Mouse (Mus musculus): Measurements from ENCODE around the gene Pgap1. TPM values are rescaled to one million over a fixed set of nuclear protein-coding genes. Genes with fewer than 3 reads are reported as not detected.

Gene Pgap1
- polyA plus RNA-seq, 1 experiment = 30.1 TPM

DNA sequence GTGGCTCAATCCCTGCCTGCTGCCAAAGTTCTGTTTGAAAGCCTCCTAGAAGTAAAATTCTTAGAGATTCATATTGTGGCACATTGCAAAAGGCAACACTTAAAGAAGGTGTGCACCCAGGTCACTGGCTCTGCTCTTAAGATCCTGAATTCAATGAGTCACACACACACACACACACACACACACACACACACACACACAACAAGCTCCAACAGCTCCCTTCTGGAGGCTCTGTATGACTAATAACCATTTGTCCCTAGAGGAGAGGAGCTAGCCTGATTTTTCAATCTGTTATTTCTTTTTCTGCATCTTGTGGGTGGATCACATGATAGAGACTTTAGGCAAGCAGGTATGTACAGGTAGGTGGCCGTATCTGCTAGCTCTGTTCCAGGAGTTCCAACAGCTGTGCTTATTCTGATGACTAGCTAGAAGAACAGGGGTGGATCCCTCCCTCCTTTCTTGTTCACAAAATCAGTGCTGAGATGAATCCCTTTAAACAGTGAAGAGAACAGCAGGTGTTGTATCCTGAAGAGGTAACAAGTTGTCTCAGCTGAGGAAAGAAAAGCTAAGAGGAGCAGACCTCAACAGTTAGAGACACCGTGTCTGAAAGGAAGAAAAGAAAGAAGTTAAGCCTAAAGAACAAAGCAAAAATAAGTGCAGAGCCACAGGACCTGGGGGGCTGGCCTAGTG is 27.2 kb upstream of the Pgap1 start:
- Histone ChIP-seq H3K27ac (ENCODE audit: insufficient read depth, low read depth, low read length) (peak overlapping the region; percentile 59), H3K4me1 (ENCODE audit: control insufficient read depth, insufficient read depth, low read length) (peaks cover 27% of the 10 kb centered on the region), H3K4me3 (ENCODE audit: insufficient read depth, low read length) (no peak overlapping the region)
- no peak for TF ChIP-seq POLR2A (IDR thresholded peaks at IDR 0.05; ENCODE audit: borderline replicate concordance, low read depth, low read length)
- no peak for TF ChIP-seq CTCF (IDR thresholded peaks at IDR 0.05; ENCODE audit: low read depth, low read length)

- Histone ChIP-seq H3K4me3 (ENCODE audit: insufficient read depth, low read length) (no peak overlapping the region), H3K27ac (ENCODE audit: insufficient read depth, low read depth, low read length) (no peak overlapping the region), H3K4me1 (ENCODE audit: control insufficient read depth, insufficient read depth, low read length) (no peaks in the 10 kb centered on the region)
- TF ChIP-seq CTCF (IDR thresholded peaks at IDR 0.05; ENCODE audit: low read depth, low read length) = no peak
- TF ChIP-seq POLR2A (IDR thresholded peaks at IDR 0.05; ENCODE audit: borderline replicate concordance, low read depth, low read length) = no peak
These were observed 21.1 kb upstream of the Pgap1 start for GRCm38 (mm10) chr1:54578358-54579184.

DNA sequence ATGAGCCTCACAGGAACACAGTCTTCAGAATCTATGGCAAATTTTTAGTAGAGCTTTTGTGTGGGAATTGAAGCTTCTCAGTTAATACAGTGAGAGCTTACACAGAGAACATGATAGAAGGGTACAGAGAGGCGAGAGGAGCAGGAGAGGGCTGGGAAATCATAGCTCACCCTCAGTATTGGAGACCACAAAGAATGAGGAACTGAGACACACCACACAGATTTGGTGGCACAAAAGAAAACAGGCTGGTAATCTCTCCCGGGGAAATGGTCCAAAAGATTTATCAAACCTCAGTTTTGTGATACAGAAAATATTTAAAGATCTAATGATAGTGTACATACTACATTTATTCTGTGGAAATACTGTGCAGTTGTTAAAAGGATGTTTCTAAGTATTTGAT is 11.6 kb upstream of the Pgap1 start:
- H3K27ac ChIP-seq (ENCODE audit: insufficient read depth, low read depth, low read length) = peak overlapping the region; percentile 53
- no peak overlapping the region for H3K4me3 ChIP-seq (ENCODE audit: insufficient read depth, low read length)
- TF ChIP-seq CTCF (IDR thresholded peaks at IDR 0.05; ENCODE audit: low read depth, low read length) (no peak), POLR2A (IDR thresholded peaks at IDR 0.05; ENCODE audit: borderline replicate concordance, low read depth, low read length) (no peak)
- peaks cover 6% of the 10 kb centered on the region for H3K4me1 ChIP-seq (ENCODE audit: control insufficient read depth, insufficient read depth, low read length)

GRCm38 (mm10) chr1:54563923-54564322 is 6.4 kb upstream of the Pgap1 start:
- no peak overlapping the region for H3K4me3 ChIP-seq (ENCODE audit: insufficient read depth, low read length)
- TF ChIP-seq CTCF (IDR thresholded peaks at IDR 0.05; ENCODE audit: low read depth, low read length) = no peak
- no peak for TF ChIP-seq POLR2A (IDR thresholded peaks at IDR 0.05; ENCODE audit: borderline replicate concordance, low read depth, low read length)
- peaks cover 17% of the 10 kb centered on the region for H3K4me1 ChIP-seq (ENCODE audit: control insufficient read depth, insufficient read depth, low read length)
- peak overlapping the region; percentile 99 for H3K27ac ChIP-seq (ENCODE audit: insufficient read depth, low read depth, low read length)

DNA sequence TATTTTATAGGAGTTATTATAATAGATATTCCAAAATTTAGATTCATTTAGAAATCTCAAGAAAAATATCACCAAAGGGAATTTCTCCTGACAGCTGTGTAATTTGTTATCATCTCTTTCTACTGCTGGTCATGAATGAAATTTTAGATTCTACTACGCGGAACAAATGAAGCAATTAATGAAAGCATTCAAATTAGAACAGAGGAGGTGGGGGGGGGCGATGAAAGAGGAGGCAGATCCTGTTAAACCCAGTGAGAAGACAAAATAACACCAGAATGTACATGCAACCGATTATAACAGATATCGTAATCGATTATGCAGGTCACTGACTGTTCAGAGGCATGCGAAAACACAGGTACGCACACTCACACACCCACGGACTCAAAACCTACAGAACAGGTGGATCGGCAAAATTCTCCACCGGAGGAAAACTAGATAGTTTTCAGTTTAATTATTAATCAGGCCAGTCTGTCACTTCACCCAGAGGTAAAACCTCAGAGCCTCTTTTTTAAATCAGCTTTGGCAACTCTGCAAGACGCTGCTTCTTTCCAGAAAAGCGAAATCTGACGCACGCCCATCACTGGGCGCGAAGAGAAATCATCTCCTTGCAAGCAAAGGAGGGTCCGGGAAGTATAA is 780 bp downstream of the Pgap1 start:
- peak overlapping the region; percentile 70 for H3K27ac ChIP-seq (ENCODE audit: insufficient read depth, low read depth, low read length)
- peak overlapping the region; percentile 73 for H3K4me3 ChIP-seq (ENCODE audit: insufficient read depth, low read length)
- no peak for TF ChIP-seq POLR2A (IDR thresholded peaks at IDR 0.05; ENCODE audit: borderline replicate concordance, low read depth, low read length)
- TF ChIP-seq CTCF (IDR thresholded peaks at IDR 0.05; ENCODE audit: low read depth, low read length) = no peak
- H3K4me1 ChIP-seq (ENCODE audit: control insufficient read depth, insufficient read depth, low read length) = peaks cover 9% of the 10 kb centered on the region; the same call in 1 of the 2 replicates

- Histone ChIP-seq H3K4me1 (ENCODE audit: control insufficient read depth, insufficient read depth, low read length) (peaks cover 9% of the 10 kb centered on the region; the same call in 1 of the 2 replicates), H3K4me3 (ENCODE audit: insufficient read depth, low read length) (peak overlapping the region; percentile 21), H3K27ac (ENCODE audit: insufficient read depth, low read depth, low read length) (no peak overlapping the region)
- TF ChIP-seq POLR2A (IDR thresholded peaks at IDR 0.05; ENCODE audit: borderline replicate concordance, low read depth, low read length) = no peak
- peak; percentile 9; the same call in 1 of the 2 replicates for TF ChIP-seq CTCF (IDR thresholded peaks at IDR 0.05; ENCODE audit: low read depth, low read length)
These were observed 1.9 kb downstream of the Pgap1 start for GRCm38 (mm10) chr1:54555364-54556140.

- Histone ChIP-seq H3K27ac (ENCODE audit: insufficient read depth, low read depth, low read length) (no peak overlapping the region), H3K4me1 (ENCODE audit: control insufficient read depth, insufficient read depth, low read length) (peaks cover 6% of the 10 kb centered on the region; the same call in 1 of the 2 replicates), H3K4me3 (ENCODE audit: insufficient read depth, low read length) (no peak overlapping the region)
- TF ChIP-seq POLR2A (IDR thresholded peaks at IDR 0.05; ENCODE audit: borderline replicate concordance, low read depth, low read length) (no peak), CTCF (IDR thresholded peaks at IDR 0.05; ENCODE audit: low read depth, low read length) (no peak)
These were observed 4.9 kb downstream of the Pgap1 start for GRCm38 (mm10) chr1:54552621-54553020.

GRCm38 (mm10) chr1:54545200-54545599 is 12.3 kb downstream of the Pgap1 start:
- H3K27ac ChIP-seq (ENCODE audit: insufficient read depth, low read depth, low read length) = no peak overlapping the region
- H3K4me1 ChIP-seq (ENCODE audit: control insufficient read depth, insufficient read depth, low read length) = no peaks in the 10 kb centered on the region
- no peak overlapping the region for H3K4me3 ChIP-seq (ENCODE audit: insufficient read depth, low read length)
- no peak for TF ChIP-seq POLR2A (IDR thresholded peaks at IDR 0.05; ENCODE audit: borderline replicate concordance, low read depth, low read length)
- no peak for TF ChIP-seq CTCF (IDR thresholded peaks at IDR 0.05; ENCODE audit: low read depth, low read length)

DNA sequence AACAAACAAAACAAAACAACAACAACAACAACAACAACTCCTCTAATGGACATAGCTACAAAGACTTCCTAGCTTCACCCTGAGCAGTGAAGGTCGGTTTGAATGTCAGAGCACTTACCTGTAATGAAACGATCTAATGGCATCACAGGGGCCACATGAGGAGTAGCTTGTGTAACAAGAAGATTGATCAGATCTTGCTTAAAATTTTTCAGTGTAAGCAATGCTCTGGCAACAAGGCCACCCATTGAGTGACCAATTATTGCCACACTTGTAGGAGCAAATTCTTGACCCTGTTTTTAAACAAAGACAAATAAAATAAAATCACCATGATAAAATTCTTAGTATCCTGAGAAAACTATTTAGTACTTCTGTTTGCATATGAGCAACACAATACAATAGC is 14.6 kb downstream of the Pgap1 start:
- no peak for TF ChIP-seq POLR2A (IDR thresholded peaks at IDR 0.05; ENCODE audit: borderline replicate concordance, low read depth, low read length)
- no peak for TF ChIP-seq CTCF (IDR thresholded peaks at IDR 0.05; ENCODE audit: low read depth, low read length)
- Histone ChIP-seq H3K4me1 (ENCODE audit: control insufficient read depth, insufficient read depth, low read length) (no peaks in the 10 kb centered on the region), H3K27ac (ENCODE audit: insufficient read depth, low read depth, low read length) (no peak overlapping the region), H3K4me3 (ENCODE audit: insufficient read depth, low read length) (no peak overlapping the region)
